Mouse (Mus musculus): ENCODE data around the gene Ccr6.

GRCm38 (mm10) chr17:8239561-8239960 lies 3.7 kb downstream of the Ccr6 start:
- no peak for TF ChIP-seq POLR2A (IDR thresholded peaks at IDR 0.05; ENCODE audit: borderline replicate concordance, extremely low read depth, low read depth, low read length)
- no peak for TF ChIP-seq CTCF (IDR thresholded peaks at IDR 0.05; ENCODE audit: insufficient read depth, low read length)
